Mouse (Mus musculus) C2C12 (cell line): ENCODE results near the gene Hfe2.

Experiments
- CEBPB ChIP-seq: IDR thresholded peaks from one replicate; pipeline ENCODE4 v1.6.1; 2011; ENCODE audit warnings: low read depth, mild to moderate bottlenecking, control low read depth, moderate library complexity
- CTCF ChIP-seq: IDR thresholded peaks from one replicate; pipeline ENCODE4 v1.5.1; 2011; ENCODE audit not compliant: control insufficient read depth, insufficient read depth, insufficient read length
- MAX ChIP-seq: IDR thresholded peaks from one replicate; pipeline ENCODE4 v1.6.1; 2011; ENCODE audit warnings: mild to moderate bottlenecking, control low read depth
- MYOD1 ChIP-seq: IDR thresholded peaks from one replicate; pipeline ENCODE4 v1.6.1; 2011; ENCODE audit warnings: low read depth; ENCODE audit not compliant: control insufficient read depth, insufficient read length
- USF1 ChIP-seq: IDR thresholded peaks from one replicate; pipeline ENCODE4 v1.6.1; 2011; ENCODE audit warnings: low read depth, mild to moderate bottlenecking, control low read depth, moderate library complexity

DNA sequence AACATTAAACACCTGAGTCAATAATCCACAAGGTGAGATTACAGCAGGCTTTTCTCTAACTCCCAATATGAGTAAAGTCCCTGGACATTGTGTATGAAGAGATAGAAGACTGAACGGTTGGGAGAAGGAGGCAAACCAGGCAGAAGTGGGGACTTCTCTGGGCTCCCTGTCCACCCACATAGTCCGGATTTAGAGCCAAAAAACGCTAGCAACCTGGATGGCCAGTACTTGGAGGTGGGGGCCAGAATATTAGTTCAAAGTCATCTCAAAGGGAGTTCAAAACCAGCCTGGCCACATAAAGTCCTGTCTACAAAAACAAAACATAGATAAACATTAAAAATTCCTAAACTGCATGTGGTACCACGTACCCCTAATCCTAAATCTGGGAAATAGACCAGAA, 21.0 kb upstream of the Hfe2 start:
- TF ChIP-seq CTCF (no peak), MYOD1 (no peak), CEBPB (no peak), MAX (no peak), USF1 (no peak)
